Mouse (Mus musculus): ENCODE data around the gene Dgcr6. TPM values are rescaled to one million over a fixed set of nuclear protein-coding genes. Genes with fewer than 3 reads are reported as not detected.
A peak's percentile ranks its signal among the peaks of the same experiment; 100 is the strongest.

Gene Dgcr6
- total and polyA plus RNA-seq, 3 experiments: 71.3 to 132 (median 75.7) TPM

DNA sequence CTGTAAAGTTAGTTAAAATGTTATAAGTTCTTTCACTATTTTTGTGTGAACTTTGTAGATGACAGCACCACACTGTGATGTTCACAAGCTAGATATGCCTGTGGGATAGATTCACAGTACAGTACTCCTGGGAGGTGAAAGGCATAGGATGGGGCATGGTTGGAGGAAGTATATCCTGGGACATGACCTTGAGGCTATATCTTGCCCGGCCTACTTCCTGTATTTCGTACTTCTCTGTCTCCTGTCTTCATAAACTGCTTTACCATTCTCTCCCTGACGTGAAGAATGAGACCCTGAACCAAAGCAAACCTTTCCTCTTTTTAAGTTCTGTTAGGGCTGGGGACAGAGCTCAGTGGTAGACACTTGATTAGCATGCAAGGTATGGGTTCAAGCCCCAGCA is 65.6 kb downstream of the Dgcr6 start:
- no peak for DNase-seq

DNA sequence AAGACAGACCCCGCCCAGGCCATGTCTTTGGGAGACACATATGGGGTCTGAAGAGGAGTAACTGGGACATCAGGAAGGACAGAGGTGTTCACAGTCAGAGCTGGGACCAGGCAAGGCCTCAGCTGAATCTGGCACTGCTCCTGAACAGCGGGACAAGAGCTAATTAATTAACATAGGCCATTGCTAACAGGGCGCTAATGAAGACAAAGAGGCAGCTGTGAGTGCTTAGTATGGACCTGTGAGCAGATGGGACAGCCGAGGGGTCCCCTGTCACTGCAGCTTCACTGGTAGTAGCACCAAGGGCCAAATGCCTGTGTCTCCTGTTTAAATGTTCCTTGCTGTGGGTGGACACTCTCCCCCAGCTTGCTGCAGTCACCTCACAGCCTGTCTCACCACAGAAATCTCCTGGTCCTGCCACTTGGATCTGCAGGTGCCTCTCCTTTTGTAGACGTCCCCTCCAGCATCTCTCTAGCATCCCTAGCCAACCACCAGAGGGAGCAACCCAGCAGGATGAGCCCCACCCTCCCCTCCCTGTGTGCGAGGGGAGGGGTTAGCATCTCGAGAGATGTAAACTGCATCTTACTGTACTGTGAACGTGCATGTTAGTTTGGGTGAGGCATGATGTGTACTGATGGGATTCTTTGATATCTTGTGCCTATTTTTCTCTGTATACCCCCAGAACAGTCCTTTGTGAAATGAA is 66.5 kb downstream of the Dgcr6 start:
- DNase-seq: peak; percentile 37

Other genes starting within 250 kb of the Dgcr6 start
- gene B830017H08Rik, start 219.7 kb upstream of the Dgcr6 start, total RNA-seq (2021): not detected
- gene B830017H08Rik, start 219.7 kb upstream of the Dgcr6 start, polyA plus RNA-seq (2012; rRNA removed): not detected in 2 replicates
- 1 to 10 TPM; 1.7 to 3.8 TPM for gene Car15, start 214.5 kb upstream of the Dgcr6 start, total RNA-seq (2021)
- 5.1 and 5.5 TPM in 2 replicates for gene Car15, start 214.5 kb upstream of the Dgcr6 start, polyA plus RNA-seq (2012; rRNA removed)
- under 1 TPM in 1 of 2 experiments, not detected in 1; 0.09 TPM for gene Gm20518, start 161.2 kb upstream of the Dgcr6 start, total RNA-seq (2021)
- 0.58 and 0.67 TPM in 2 replicates for gene Gm20518, start 161.2 kb upstream of the Dgcr6 start, polyA plus RNA-seq (2012; rRNA removed)
- not detected for gene Tssk1, start 158.6 kb upstream of the Dgcr6 start, total RNA-seq (2021)
- 0.03 TPM in 1 of 2 replicates, not detected in the other for gene Tssk1, start 158.6 kb upstream of the Dgcr6 start, polyA plus RNA-seq (2012; rRNA removed)
- gene Dgcr2, start 154.3 kb upstream of the Dgcr6 start, total RNA-seq (2021): 10 to 100 TPM; 62.1 to 68.1 TPM
- gene Dgcr2, start 154.3 kb upstream of the Dgcr6 start, polyA plus RNA-seq (2012; rRNA removed): 139 and 166 TPM in 2 replicates
- gene Tssk2, start 154.2 kb upstream of the Dgcr6 start, total RNA-seq (2021): not detected
- gene Tssk2, start 154.2 kb upstream of the Dgcr6 start, polyA plus RNA-seq (2012; rRNA removed): not detected in 2 replicates
- 10 to 100 TPM; 14.1 to 15.5 TPM for gene Ess2, start 141.5 kb upstream of the Dgcr6 start, total RNA-seq (2021)
- gene Ess2, start 141.5 kb upstream of the Dgcr6 start, polyA plus RNA-seq (2012; rRNA removed): 19.5 and 22.6 TPM in 2 replicates
- gene Gsc2, start 137.8 kb upstream of the Dgcr6 start, total RNA-seq (2021): not detected
- not detected in 2 replicates for gene Gsc2, start 137.8 kb upstream of the Dgcr6 start, polyA plus RNA-seq (2012; rRNA removed)
- gene Slc25a1, start 124.6 kb upstream of the Dgcr6 start, total RNA-seq (2021): 100 to 1,000 TPM; 215 to 471 TPM
- gene Slc25a1, start 124.6 kb upstream of the Dgcr6 start, polyA plus RNA-seq (2012; rRNA removed): 601 and 791 TPM in 2 replicates
- not detected for gene Vpreb2, start 72.4 kb upstream of the Dgcr6 start, total RNA-seq (2021)
- not detected in 2 replicates for gene Vpreb2, start 72.4 kb upstream of the Dgcr6 start, polyA plus RNA-seq (2012; rRNA removed)
- 10 to 100 TPM; 30.2 to 46.7 TPM for gene Prodh, start 37.3 kb downstream of the Dgcr6 start, total RNA-seq (2021)
- gene Prodh, start 37.3 kb downstream of the Dgcr6 start, polyA plus RNA-seq (2012; rRNA removed): 68.7 and 99.1 TPM in 2 replicates
- gene Rtn4r, start 74.8 kb downstream of the Dgcr6 start, total RNA-seq (2021): under 1 TPM; 0.14 to 0.23 TPM
- gene Rtn4r, start 74.8 kb downstream of the Dgcr6 start, polyA plus RNA-seq (2012; rRNA removed): 0.58 and 0.90 TPM in 2 replicates
- not detected for gene Ccdc188, start 165.0 kb downstream of the Dgcr6 start, total RNA-seq (2021)
- gene Ccdc188, start 165.0 kb downstream of the Dgcr6 start, polyA plus RNA-seq (2012; rRNA removed): not detected in 2 replicates
- 10 to 100 TPM; 23.3 to 23.8 TPM for gene Zdhhc8, start 182.3 kb downstream of the Dgcr6 start, total RNA-seq (2021)
- gene Zdhhc8, start 182.3 kb downstream of the Dgcr6 start, polyA plus RNA-seq (2012; rRNA removed): 182 and 191 TPM in 2 replicates
- gene Trmt2a, start 195.8 kb downstream of the Dgcr6 start, total RNA-seq (2021): 10 to 100 TPM; 53.2 to 55.5 TPM
- 32.8 and 45.4 TPM in 2 replicates for gene Trmt2a, start 195.8 kb downstream of the Dgcr6 start, polyA plus RNA-seq (2012; rRNA removed)
- 100 to 1,000 TPM; 139 to 162 TPM for gene Ranbp1, start 195.9 kb downstream of the Dgcr6 start, total RNA-seq (2021)
- 141 and 175 TPM in 2 replicates for gene Ranbp1, start 195.9 kb downstream of the Dgcr6 start, polyA plus RNA-seq (2012; rRNA removed)
- 1 to 10 TPM in 1 of 2 experiments, not detected in 1; 2.7 TPM for gene Gm49776, start 205.5 kb downstream of the Dgcr6 start, total RNA-seq (2021)
- not detected in 2 replicates for gene Gm49776, start 205.5 kb downstream of the Dgcr6 start, polyA plus RNA-seq (2012; rRNA removed)
- gene Dgcr8, start 236.4 kb downstream of the Dgcr6 start, total RNA-seq (2021): 10 to 100 TPM; 23.3 to 27.3 TPM
- 12.3 and 20.6 TPM in 2 replicates for gene Dgcr8, start 236.4 kb downstream of the Dgcr6 start, polyA plus RNA-seq (2012; rRNA removed)

All from adrenal gland, adult 2 months (tissue).